Comparison of ENCODE assay signal across 8 mouse cellular contexts in genomic region chr10:82763840-82764631, GRCm38 (mm10). TPM values are rescaled to one million over a fixed set of nuclear protein-coding genes. Genes with fewer than 3 reads are reported as not detected.
DNase-seq lines count a peak whose midpoint lies in the region; ATAC-seq and TF ChIP-seq lines count a peak whose summit lies in the region.

Nfyb (minus strand) TSS chr10:82764144.

- no peak for TF ChIP-seq CTCF in bone marrow, adult 2 months (IDR thresholded peaks at IDR 0.05; ENCODE audit: control insufficient read depth, insufficient read depth, low read length)
- no peak for TF ChIP-seq CTCF in midbrain, postnatal 0 days (IDR thresholded peaks at IDR 0.05)

- H3K4me3 ChIP-seq in bone marrow, adult 2 months (replicated peaks; ENCODE audit: control insufficient read depth, low read depth, low read length): peak within 1 kb of the TSS; percentile 76
- H3K4me3 ChIP-seq in embryonic facial prominence, embryonic 15.5 days (replicated peaks): peak within 1 kb of the TSS; percentile 84
- peak within 1 kb of the TSS; percentile 89 for H3K4me3 ChIP-seq in limb, embryonic 14.5 days (replicated peaks; ENCODE audit: low read length)
- peak within 1 kb of the TSS; percentile 90 for H3K4me3 ChIP-seq in midbrain, postnatal 0 days (ENCODE audit: low read depth, low read length)

- peaks cover 8% of the 10 kb centered on the region for H3K4me1 ChIP-seq in bone marrow, adult 2 months (ENCODE audit: control insufficient read depth, insufficient read depth, low read length)
- H3K4me1 ChIP-seq in embryonic facial prominence, embryonic 15.5 days: peaks cover 27% of the 10 kb centered on the region
- H3K4me1 ChIP-seq in limb, embryonic 14.5 days (ENCODE audit: control insufficient read depth, insufficient read depth, low read length): peaks cover 15% of the 10 kb centered on the region
- peaks cover 9% of the 10 kb centered on the region; the same call in 1 of the 2 replicates for H3K4me1 ChIP-seq in midbrain, postnatal 0 days (ENCODE audit: insufficient read depth, low read length)

- H3K27ac ChIP-seq in bone marrow, adult 2 months (ENCODE audit: control insufficient read depth, insufficient read depth, low read depth, low read length, poor library complexity): peak within 1 kb of the TSS; percentile 96
- H3K27ac ChIP-seq in embryonic facial prominence, embryonic 15.5 days (replicated peaks): peak within 1 kb of the TSS; percentile 99
- H3K27ac ChIP-seq in limb, embryonic 14.5 days (replicated peaks; ENCODE audit: low read depth, low read length): peak within 1 kb of the TSS; percentile 100
- H3K27ac ChIP-seq in midbrain, postnatal 0 days (ENCODE audit: low read depth, low read length): peak within 1 kb of the TSS; percentile 97

- peak within 1 kb of the TSS; percentile 98 for H3K9ac ChIP-seq in embryonic facial prominence, embryonic 15.5 days
- peak within 1 kb of the TSS; percentile 99 for H3K9ac ChIP-seq in limb, embryonic 14.5 days (ENCODE audit: low read depth, low read length, severe bottlenecking)
- H3K9ac ChIP-seq in midbrain, postnatal 0 days (replicated peaks; ENCODE audit: low read length, poor library complexity, severe bottlenecking): peak within 1 kb of the TSS; percentile 96

- under 1% methylated on average over 68 of the region's 68 CpGs for WGBS in bone marrow, adult 2 months
- under 1% methylated on average over 62 of the region's 68 CpGs for WGBS in embryonic facial prominence, embryonic 15.5 days
- WGBS in limb, embryonic 14.5 days: under 1% methylated on average over 39 of the region's 68 CpGs
- WGBS in midbrain, postnatal 0 days: under 1% methylated on average over 64 of the region's 68 CpGs

- H3K36me3 ChIP-seq in embryonic facial prominence, embryonic 15.5 days: peaks cover 20% of the 10 kb centered on the region
- H3K36me3 ChIP-seq in limb, embryonic 14.5 days (ENCODE audit: control insufficient read depth, insufficient read depth, low read length): peaks cover 18% of the 10 kb centered on the region
- H3K36me3 ChIP-seq in midbrain, postnatal 0 days (ENCODE audit: insufficient read depth, low read length): peaks cover 9% of the 10 kb centered on the region; the same call in 1 of the 2 replicates

- DNase-seq in 416B (ENCODE audit: low read depth): peak; percentile 96
- peak; percentile 95 for DNase-seq in heart, adult 8-10 months (ENCODE audit: low spot score)
- DNase-seq in kidney, adult 9 months: peak; percentile 98
- peak; percentile 98 for DNase-seq in limb, embryonic 14.5 days (ENCODE audit: low spot score)
- DNase-seq in midbrain, postnatal 0 days (ENCODE audit: low spot score): peak; percentile 99
- peak; percentile 94 to 95 for DNase-seq in spleen, postnatal 14 days (ENCODE audit: low spot score in 2 of 2)

- H3K9me3 ChIP-seq in embryonic facial prominence, embryonic 15.5 days (replicated peaks): no peaks in the 10 kb centered on the region
- no peaks in the 10 kb centered on the region for H3K9me3 ChIP-seq in limb, embryonic 14.5 days (ENCODE audit: control insufficient read depth, low read length)
- no peaks in the 10 kb centered on the region for H3K9me3 ChIP-seq in midbrain, postnatal 0 days (ENCODE audit: low read length)

- H3K27me3 ChIP-seq in embryonic facial prominence, embryonic 15.5 days: no peaks in the 10 kb centered on the region
- H3K27me3 ChIP-seq in limb, embryonic 14.5 days (ENCODE audit: control insufficient read depth, insufficient read depth, low read length): no peaks in the 10 kb centered on the region
- no peaks in the 10 kb centered on the region for H3K27me3 ChIP-seq in midbrain, postnatal 0 days (ENCODE audit: insufficient read depth, low read length)

- TF ChIP-seq POLR2A in bone marrow, adult 2 months (IDR thresholded peaks at IDR 0.05; ENCODE audit: borderline replicate concordance, control insufficient read depth, low read depth, low read length): peak; percentile 88; the same call in 1 of the 2 replicates
- peak; percentile 91; the same call in 1 of the 2 replicates for TF ChIP-seq POLR2A in limb, embryonic 14.5 days (IDR thresholded peaks at IDR 0.05; ENCODE audit: borderline replicate concordance, extremely low read depth, insufficient read depth, insufficient read length)

- peak within 1 kb of the TSS; percentile 62 for H3K4me2 ChIP-seq in embryonic facial prominence, embryonic 15.5 days (replicated peaks)
- H3K4me2 ChIP-seq in limb, embryonic 14.5 days (replicated peaks; ENCODE audit: low read depth, low read length, severe bottlenecking): peak within 1 kb of the TSS; percentile 71
- peak within 1 kb of the TSS; percentile 65 for H3K4me2 ChIP-seq in midbrain, postnatal 0 days (ENCODE audit: low read depth, low read length, poor library complexity, severe bottlenecking)

- ATAC-seq in embryonic facial prominence, embryonic 15.5 days (ENCODE audit: insufficient number of reproducible peaks, low FRiP score, low TSS enrichment, low read depth): peak; percentile 96
- peak; percentile 96 for ATAC-seq in limb, embryonic 14.5 days (ENCODE audit: low FRiP score, low read depth)
- ATAC-seq in midbrain, postnatal 0 days (ENCODE audit: low FRiP score): peak; percentile 95

RNA-seq across cellular contexts. Expression of gene Nfyb, which starts in this region (rescaled TPM):
- 27.1 and 40.3 TPM in 2 replicates for polyA plus RNA-seq in bone marrow, adult 2 months (2011; ENCODE audit: insufficient read depth, insufficient read length, low replicate concordance, missing spikeins)
- 42.2 and 42.4 TPM in 2 replicates for polyA plus RNA-seq in embryonic facial prominence, embryonic 15.5 days (2015; fragmentation: Nextera tagmentation; extraction: Ambion mirVana)
- total RNA-seq in heart, adult 8-10 months (2022): 10 to 100 TPM; 13.0 to 16.0 (median 14.5) TPM
- polyA plus RNA-seq in limb, embryonic 14.5 days (2012; rRNA removed): 41.3 and 41.5 TPM in 2 replicates
- polyA plus RNA-seq in limb, embryonic 14.5 days (2014; fragmentation: Nextera tagmentation; extraction: Ambion mirVana): 41.0 and 54.2 TPM in 2 replicates
- total RNA-seq in midbrain, postnatal 0 days (2014; rRNA removed): 40.8 and 44.0 TPM in 2 replicates
- polyA plus RNA-seq in midbrain, postnatal 0 days (2015; fragmentation: Nextera tagmentation; extraction: Ambion mirVana): 24.1 and 26.5 TPM in 2 replicates

Comparison
In these comparisons a context has a peak if more than half of its experiments do, and no peak if none do; other contexts are left out.
1. Peak in every context shown above with its lines: DNase-seq, ATAC-seq, H3K4me3 ChIP-seq and H3K27ac ChIP-seq.